Mouse (Mus musculus) hindbrain, embryonic 11.5 days (tissue): ENCODE data around the gene Pard6a. TPM values are rescaled to one million over a fixed set of nuclear protein-coding genes. Genes with fewer than 3 reads are reported as not detected.

ENCODE experiments used
- polyA plus RNA-seq: library from polyadenylated mRNA; unstranded; fragments of >200 nt; fragmentation: Nextera tagmentation; extraction: Ambion mirVana; gene quantifications from 2 replicates; pipeline ENCODE4 v1.2.1, GENCODE M21; 2014

The Pard6a gene
- polyA plus RNA-seq, 1 experiment from 2014 or later = 25.9 TPM

Other genes with a start within 250 kb of the Pard6a start
- gene Tppp3, start 229.6 kb upstream of the Pard6a start, polyA plus RNA-seq = 206 and 218 TPM in 2 replicates
- 19.0 and 19.7 TPM in 2 replicates for gene Zdhhc1, start 204.2 kb upstream of the Pard6a start, polyA plus RNA-seq
- gene Hsd11b2, start 182.4 kb upstream of the Pard6a start, polyA plus RNA-seq = 19.6 and 21.1 TPM in 2 replicates
- gene Atp6v0d1, start 135.1 kb upstream of the Pard6a start, polyA plus RNA-seq = 141 and 155 TPM in 2 replicates
- 11.8 and 12.4 TPM in 2 replicates for gene Ripor1, start 95.9 kb upstream of the Pard6a start, polyA plus RNA-seq
- 115 and 121 TPM in 2 replicates for gene Ctcf, start 64.6 kb upstream of the Pard6a start, polyA plus RNA-seq
- gene Agrp, start 63.8 kb upstream of the Pard6a start, polyA plus RNA-seq = 0.68 and 2.1 TPM in 2 replicates
- 3.9 TPM in 2 replicates for gene Carmil2, start 14.9 kb upstream of the Pard6a start, polyA plus RNA-seq
- 70.0 and 74.1 TPM in 2 replicates for gene Acd, start within 50 bp of the Pard6a start, polyA plus RNA-seq
- gene 4933405L10Rik, start 6.5 kb downstream of the Pard6a start, polyA plus RNA-seq = 0.31 TPM in 1 of 2 replicates, not detected in the other
- 26.4 and 27.9 TPM in 2 replicates for gene Enkd1, start 7.1 kb downstream of the Pard6a start, polyA plus RNA-seq
- gene Gfod2, start 57.5 kb downstream of the Pard6a start, polyA plus RNA-seq = 38.3 and 41.6 TPM in 2 replicates
- 13.7 and 17.8 TPM in 2 replicates for gene Ranbp10, start 126.2 kb downstream of the Pard6a start, polyA plus RNA-seq
- gene Tsnaxip1, start 126.6 kb downstream of the Pard6a start, polyA plus RNA-seq = 1.2 and 1.4 TPM in 2 replicates
- 55.4 TPM in 2 replicates for gene Cenpt, start 152.1 kb downstream of the Pard6a start, polyA plus RNA-seq
- 60.5 and 66.7 TPM in 2 replicates for gene Thap11, start 154.0 kb downstream of the Pard6a start, polyA plus RNA-seq
- 256 and 278 TPM in 2 replicates for gene Nutf2, start 159.4 kb downstream of the Pard6a start, polyA plus RNA-seq
- 31.9 and 32.6 TPM in 2 replicates for gene Edc4, start 179.7 kb downstream of the Pard6a start, polyA plus RNA-seq
- gene Nrn1l, start 192.4 kb downstream of the Pard6a start, polyA plus RNA-seq = not detected in 2 replicates
- 11.1 and 12.5 TPM in 2 replicates for gene Pskh1, start 199.3 kb downstream of the Pard6a start, polyA plus RNA-seq
- gene Ctrl, start 232.7 kb downstream of the Pard6a start, polyA plus RNA-seq = 0.81 and 1.3 TPM in 2 replicates
- gene Psmb10, start 237.3 kb downstream of the Pard6a start, polyA plus RNA-seq = 21.6 and 24.6 TPM in 2 replicates
- 0.54 and 0.73 TPM in 2 replicates for gene Lcat, start 242.2 kb downstream of the Pard6a start, polyA plus RNA-seq